ENCODE assay signal across 8 mouse cellular contexts in genomic region chr6:86848580-86848914, GRCm38 (mm10). TPM values are rescaled to one million over a fixed set of nuclear protein-coding genes. Genes with fewer than 3 reads are reported as not detected.
DNase-seq lines count a peak whose midpoint lies in the region; ATAC-seq and TF ChIP-seq lines count a peak whose summit lies in the region.

No protein-coding gene starts in this region.

- H3K9ac ChIP-seq in kidney, embryonic 14.5 days (ENCODE audit: low read depth, low read length) = peak overlapping the region; percentile 85
- H3K9ac ChIP-seq in hindbrain, postnatal 0 days (replicated peaks; ENCODE audit: low read length) = peak overlapping the region; percentile 61
- H3K9ac ChIP-seq in midbrain, embryonic 16.5 days (ENCODE audit: low read depth, low read length) = peak overlapping the region; percentile 88

- H3K9me3 ChIP-seq in kidney, embryonic 14.5 days (ENCODE audit: control insufficient read depth, low read length) = no peaks in the 10 kb centered on the region
- no peaks in the 10 kb centered on the region for H3K9me3 ChIP-seq in hindbrain, postnatal 0 days (ENCODE audit: low read length)
- no peaks in the 10 kb centered on the region for H3K9me3 ChIP-seq in midbrain, embryonic 16.5 days (replicated peaks; ENCODE audit: control insufficient read depth, low read length, poor library complexity, severe bottlenecking)

- peaks cover 26% of the 10 kb centered on the region for H3K4me1 ChIP-seq in kidney, embryonic 14.5 days (ENCODE audit: control insufficient read depth, insufficient read depth, low read length)
- H3K4me1 ChIP-seq in cortical plate, adult 2 months (ENCODE audit: control insufficient read depth, insufficient read depth, low read length) = peaks cover 3% of the 10 kb centered on the region; the same call in 1 of the 2 replicates
- peaks cover 23% of the 10 kb centered on the region for H3K4me1 ChIP-seq in hindbrain, postnatal 0 days (ENCODE audit: insufficient read depth, low read length)
- peaks cover 37% of the 10 kb centered on the region for H3K4me1 ChIP-seq in midbrain, embryonic 16.5 days (ENCODE audit: control insufficient read depth, insufficient read depth, low read length)

- peak overlapping the region; percentile 74 for H3K4me3 ChIP-seq in kidney, embryonic 14.5 days (ENCODE audit: low read length)
- H3K4me3 ChIP-seq in cortical plate, adult 2 months (ENCODE audit: insufficient read depth, low read length) = peak overlapping the region; percentile 65
- peak overlapping the region; percentile 56 for H3K4me3 ChIP-seq in hindbrain, postnatal 0 days (ENCODE audit: low read length)
- peak overlapping the region; percentile 88 for H3K4me3 ChIP-seq in midbrain, embryonic 16.5 days (ENCODE audit: low read depth, low read length)

- no peaks in the 10 kb centered on the region for H3K27me3 ChIP-seq in kidney, embryonic 14.5 days (ENCODE audit: control insufficient read depth, insufficient read depth, low read length)
- H3K27me3 ChIP-seq in hindbrain, postnatal 0 days (ENCODE audit: insufficient read depth, low read length) = no peaks in the 10 kb centered on the region
- no peaks in the 10 kb centered on the region for H3K27me3 ChIP-seq in midbrain, embryonic 16.5 days (ENCODE audit: control insufficient read depth, insufficient read depth, low read depth, low read length)

- H3K36me3 ChIP-seq in kidney, embryonic 14.5 days (ENCODE audit: control insufficient read depth, insufficient read depth, low read length) = peaks cover 2% of the 10 kb centered on the region; the same call in 1 of the 2 replicates
- H3K36me3 ChIP-seq in hindbrain, postnatal 0 days (ENCODE audit: insufficient read depth, low read length) = no peaks in the 10 kb centered on the region
- no peaks in the 10 kb centered on the region for H3K36me3 ChIP-seq in midbrain, embryonic 16.5 days (ENCODE audit: control insufficient read depth, insufficient read depth, low read length)

- H3K27ac ChIP-seq in kidney, embryonic 14.5 days (ENCODE audit: low read depth, low read length) = peak overlapping the region; percentile 98
- H3K27ac ChIP-seq in cortical plate, adult 2 months (ENCODE audit: insufficient read depth, low read length) = 0 out of 2 replicates have a peak overlapping the region, but pooled peaks have one; percentile 82
- H3K27ac ChIP-seq in hindbrain, postnatal 0 days = peak overlapping the region; percentile 92
- H3K27ac ChIP-seq in midbrain, embryonic 16.5 days (ENCODE audit: low read length) = peak overlapping the region; percentile 96

- peak; percentile 48 for ATAC-seq in kidney, embryonic 14.5 days (ENCODE audit: low FRiP score, low TSS enrichment)
- ATAC-seq in hindbrain, postnatal 0 days = no peak
- ATAC-seq in midbrain, embryonic 16.5 days = peak; percentile 61

- TF ChIP-seq CTCF in cortical plate, adult 2 months (IDR thresholded peaks at IDR 0.05; ENCODE audit: extremely low read depth, insufficient read depth, low read length) = no peak
- TF ChIP-seq CTCF in hindbrain, postnatal 0 days (IDR thresholded peaks at IDR 0.05; ENCODE audit: low read depth) = peak; percentile 24

- H3K4me2 ChIP-seq in kidney, embryonic 14.5 days (replicated peaks; ENCODE audit: low read depth, low read length) = peak overlapping the region; percentile 78
- H3K4me2 ChIP-seq in hindbrain, postnatal 0 days (ENCODE audit: low read depth, low read length) = peak overlapping the region; percentile 85
- peak overlapping the region; percentile 80 for H3K4me2 ChIP-seq in midbrain, embryonic 16.5 days (ENCODE audit: low read length)

- TF ChIP-seq POLR2A in cortical plate, adult 2 months (IDR thresholded peaks at IDR 0.05; ENCODE audit: extremely low read depth, insufficient read depth, low read length) = no peak; the same call in 1 of the 2 replicates

- no peak for DNase-seq in kidney, adult 11 months
- DNase-seq in hindbrain, postnatal 0 days (ENCODE audit: low spot score) = no peak
- no peak for DNase-seq in urinary bladder, adult 2 months (ENCODE audit: low spot score)
- DNase-seq in testis, postnatal 10 days (ENCODE audit: low spot score) = no peak
- DNase-seq in kidney, postnatal 14 days = no peak

- 2% methylated on average over 12 of the region's 12 CpGs for WGBS in kidney, embryonic 14.5 days
- 4% methylated on average over 12 of the region's 12 CpGs for WGBS in hindbrain, postnatal 0 days
- WGBS in midbrain, embryonic 16.5 days = 0% methylated on average over 12 of the region's 12 CpGs

RNA-seq across cellular contexts. Expression of gene Aak1, which starts 0.8 kb away (rescaled TPM):
- polyA plus RNA-seq in kidney, embryonic 14.5 days (2014; fragmentation: Nextera tagmentation; extraction: Ambion mirVana) = 11.2 and 18.2 TPM in 2 replicates
- polyA plus RNA-seq in cortical plate, adult 2 months (2012; rRNA removed) = 152 and 173 TPM in 2 replicates
- total RNA-seq in hindbrain, postnatal 0 days (2014; rRNA removed) = 77.8 and 80.8 TPM in 2 replicates
- 27.0 and 32.6 TPM in 2 replicates for polyA plus RNA-seq in hindbrain, postnatal 0 days (2015; fragmentation: Nextera tagmentation; extraction: Ambion mirVana)
- polyA plus RNA-seq in midbrain, embryonic 16.5 days (2015; fragmentation: Nextera tagmentation; extraction: Ambion mirVana) = 44.6 and 47.8 TPM in 2 replicates
- 21.2 and 21.9 TPM in 2 replicates for polyA plus RNA-seq in urinary bladder, adult 2 months (2012; rRNA removed)

RNA-seq across cellular contexts. Expression of gene Anxa4, which starts 55.2 kb away (rescaled TPM):
- polyA plus RNA-seq in kidney, embryonic 14.5 days (2014; fragmentation: Nextera tagmentation; extraction: Ambion mirVana) = 28.1 and 34.7 TPM in 2 replicates
- polyA plus RNA-seq in cortical plate, adult 2 months (2012; rRNA removed) = 7.0 and 7.1 TPM in 2 replicates
- 2.1 and 4.2 TPM in 2 replicates for total RNA-seq in hindbrain, postnatal 0 days (2014; rRNA removed)
- 6.4 and 6.8 TPM in 2 replicates for polyA plus RNA-seq in hindbrain, postnatal 0 days (2015; fragmentation: Nextera tagmentation; extraction: Ambion mirVana)
- polyA plus RNA-seq in midbrain, embryonic 16.5 days (2015; fragmentation: Nextera tagmentation; extraction: Ambion mirVana) = 4.6 TPM in 2 replicates
- 134 and 144 TPM in 2 replicates for polyA plus RNA-seq in urinary bladder, adult 2 months (2012; rRNA removed)
